Mouse (Mus musculus) hindbrain, embryonic 11.5 days (tissue): Measurements from ENCODE around the gene Pdk3. TPM values are rescaled to one million over a fixed set of nuclear protein-coding genes. Genes with fewer than 3 reads are reported as not detected.

Experiments
- ATAC-seq: fragments of 200-750 bp; cut with Nextera tagmentation; 2 replicates; pipeline ENCODE4 v1.8.0; 2017; ENCODE audit warnings: mild to moderate bottlenecking, moderate TSS enrichment, moderate library complexity; ENCODE audit not compliant: low FRiP score
- DNase-seq: peaks from one replicate; pipeline ENCODE4 v3.0.0-alpha.2; 2015; ENCODE audit warnings: low spot score
- H3K27ac ChIP-seq: fragments of 300-500 bp; sonication (generic); 2 replicates; pipeline ENCODE4 v1.5.1; 2014; ENCODE audit warnings: mild to moderate bottlenecking, low read depth, low read length
- H3K27me3 ChIP-seq: fragments of 300-500 bp; sonication (generic); 2 replicates; pipeline ENCODE4 v1.6.1; 2014; ENCODE audit warnings: mild to moderate bottlenecking, low read length, moderate library complexity, mixed read lengths; ENCODE audit not compliant: control insufficient read depth, insufficient read depth
- H3K36me3 ChIP-seq: fragments of 300-500 bp; sonication (generic); 2 replicates; pipeline ENCODE4 v1.6.1; 2014; ENCODE audit warnings: mild to moderate bottlenecking, low read length, moderate library complexity, mixed read lengths; ENCODE audit not compliant: control insufficient read depth, insufficient read depth
- H3K4me1 ChIP-seq: fragments of 300-500 bp; sonication (generic); replicated peaks from 2 replicates; pipeline ENCODE4 v1.6.1; 2014; ENCODE audit warnings: low read length, mixed read lengths; ENCODE audit not compliant: control insufficient read depth, insufficient read depth
- H3K4me2 ChIP-seq: fragments of 300-500 bp; sonication (generic); replicated peaks from 2 replicates; pipeline ENCODE4 v1.6.1; 2014; ENCODE audit warnings: mild to moderate bottlenecking, low read depth, low read length
- H3K4me3 ChIP-seq: fragments of 300-500 bp; sonication (generic); 2 replicates; pipeline ENCODE4 v1.5.1; 2014; ENCODE audit warnings: low read depth, low read length
- H3K9ac ChIP-seq: fragments of 300-500 bp; sonication (generic); 2 replicates; pipeline ENCODE4 v1.6.1; 2014; ENCODE audit warnings: low read depth, low read length
- H3K9me3 ChIP-seq: fragments of 300-500 bp; sonication (generic); 2 replicates; pipeline ENCODE4 v1.6.1; 2016; ENCODE audit warnings: low read length; ENCODE audit not compliant: control insufficient read depth
- WGBS: fragments of 180-500 bp; shearing (Covaris S2); extraction: QIAGEN DNeasy Blood & Tissue Kit; methylation state at CpG from one replicate; pipeline ENCODE4 v1.1.7; 2014; 5-methylcytosine and 5-hydroxymethylcytosine counted together
- polyA plus RNA-seq: library from polyadenylated mRNA; unstranded; fragments of >200 nt; fragmentation: Nextera tagmentation; extraction: Ambion mirVana; gene quantifications from 2 replicates; pipeline ENCODE4 v1.2.1, GENCODE M21; 2014

The Pdk3 gene
- polyA plus RNA-seq, 1 experiment from 2014 or later = 68.7 TPM

DNA sequence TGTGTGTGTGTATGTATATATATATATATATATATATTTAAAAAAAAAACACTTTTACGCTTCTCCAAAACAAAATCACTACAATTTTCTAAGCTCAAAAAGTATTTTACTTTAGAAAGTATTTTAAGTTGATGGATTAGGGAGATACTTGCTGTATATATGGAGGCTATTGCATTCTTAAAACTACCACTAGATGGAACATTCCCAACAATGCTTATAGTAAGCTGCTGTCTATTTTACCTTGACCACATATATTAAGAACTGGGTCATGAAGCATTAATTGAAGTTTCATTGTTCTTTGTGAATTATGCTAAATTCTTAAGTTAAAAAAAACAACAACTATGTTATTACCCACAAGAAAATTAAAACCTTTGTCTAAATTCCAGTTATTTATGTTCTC is 24.0 kb downstream of the Pdk3 start:
- no peak overlapping the region for H3K4me2 ChIP-seq
- no peak for ATAC-seq
- no peaks in the 10 kb centered on the region for H3K36me3 ChIP-seq
- H3K4me1 ChIP-seq = no peaks in the 10 kb centered on the region
- H3K27ac ChIP-seq = no peak overlapping the region
- H3K9me3 ChIP-seq = no peaks in the 10 kb centered on the region
- 100% methylated on average over 1 of the region's 1 CpGs for WGBS
- no peaks in the 10 kb centered on the region for H3K27me3 ChIP-seq
- H3K4me3 ChIP-seq = no peak overlapping the region
- no peak for DNase-seq
- H3K9ac ChIP-seq = no peak overlapping the region

DNA sequence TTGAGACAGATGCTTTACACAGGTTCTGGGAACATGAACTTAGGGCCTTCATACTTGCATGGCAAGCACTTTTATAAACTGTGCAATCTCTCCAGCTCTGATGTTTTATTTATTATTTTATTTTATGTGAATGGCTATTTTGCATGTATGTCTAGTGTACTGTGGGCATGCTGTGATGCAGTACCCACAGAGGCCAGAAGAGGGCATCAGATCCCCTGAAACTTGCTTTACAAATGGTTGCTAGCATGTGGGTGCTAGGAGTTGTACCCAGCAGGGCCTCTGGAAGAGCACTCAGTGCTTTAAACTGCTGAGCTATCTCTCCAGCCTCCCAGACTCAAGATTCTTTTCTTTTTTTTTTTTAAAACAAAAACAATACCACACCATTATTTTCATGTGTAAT is 38.8 kb downstream of the Pdk3 start:
- no peaks in the 10 kb centered on the region for H3K9me3 ChIP-seq
- H3K9ac ChIP-seq = no peak overlapping the region
- no peak for ATAC-seq
- H3K4me1 ChIP-seq = no peaks in the 10 kb centered on the region
- no peak overlapping the region for H3K4me3 ChIP-seq
- H3K4me2 ChIP-seq = no peak overlapping the region
- H3K36me3 ChIP-seq = no peaks in the 10 kb centered on the region
- no peak overlapping the region for H3K27ac ChIP-seq
- no peaks in the 10 kb centered on the region for H3K27me3 ChIP-seq
- peak; percentile 44 for DNase-seq

DNA sequence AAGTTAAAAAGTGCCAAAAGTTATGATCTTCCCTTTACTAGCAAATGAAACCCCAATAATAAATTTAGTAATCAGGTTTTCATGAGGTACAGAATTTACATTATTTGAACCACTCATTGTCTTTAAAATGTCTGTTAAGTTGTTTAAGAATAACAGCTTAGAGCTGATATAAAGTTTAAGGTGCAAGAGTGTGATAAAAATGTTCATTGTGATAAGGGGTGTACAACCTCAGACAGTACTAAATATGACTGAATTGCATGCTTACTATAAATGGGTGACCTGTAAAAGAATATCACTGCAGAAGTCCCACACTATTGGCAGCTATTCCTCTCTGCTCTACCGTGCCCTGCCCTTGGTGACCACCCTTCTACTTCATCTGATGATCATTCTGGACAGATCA is 42.4 kb downstream of the Pdk3 start:
- ATAC-seq = no peak

DNA sequence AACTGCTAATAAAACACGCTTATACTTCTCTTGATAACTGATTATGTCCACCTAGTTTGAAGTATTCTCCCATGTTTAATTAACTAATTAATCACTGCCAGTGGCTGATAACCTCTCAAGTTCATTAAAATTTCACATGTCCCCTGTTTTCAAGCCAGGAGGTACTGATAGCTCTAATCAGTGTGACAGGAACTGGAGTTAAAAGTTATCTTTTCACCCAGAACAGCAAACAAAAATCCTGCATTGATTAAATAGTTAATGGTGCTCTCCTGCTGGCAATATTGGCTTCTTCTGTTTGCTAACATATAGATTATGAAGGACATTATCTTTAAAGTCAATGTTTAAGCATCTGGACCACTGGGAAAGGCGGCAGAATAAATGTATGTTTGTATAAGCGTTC is 71.2 kb downstream of the Pdk3 start:
- Histone ChIP-seq H3K9ac (no peak overlapping the region), H3K4me2 (no peak overlapping the region), H3K27me3 (no peaks in the 10 kb centered on the region), H3K4me3 (no peak overlapping the region), H3K9me3 (no peaks in the 10 kb centered on the region), H3K27ac (no peak overlapping the region), H3K36me3 (no peaks in the 10 kb centered on the region), H3K4me1 (no peaks in the 10 kb centered on the region)
- 77% methylated on average over 3 of the region's 3 CpGs for WGBS
- no peak for DNase-seq
- ATAC-seq = no peak

More for the DNA sequence above, 42.4 kb downstream of the Pdk3 start:
- Histone ChIP-seq H3K27ac (no peak overlapping the region), H3K9ac (no peak overlapping the region), H3K4me3 (no peak overlapping the region), H3K4me2 (no peak overlapping the region), H3K9me3 (no peaks in the 10 kb centered on the region), H3K4me1 (no peaks in the 10 kb centered on the region), H3K27me3 (no peaks in the 10 kb centered on the region), H3K36me3 (no peaks in the 10 kb centered on the region)
- no peak for DNase-seq
- 71% methylated on average over 1 of the region's 1 CpGs for whole genome bisulfite sequencing

DNA sequence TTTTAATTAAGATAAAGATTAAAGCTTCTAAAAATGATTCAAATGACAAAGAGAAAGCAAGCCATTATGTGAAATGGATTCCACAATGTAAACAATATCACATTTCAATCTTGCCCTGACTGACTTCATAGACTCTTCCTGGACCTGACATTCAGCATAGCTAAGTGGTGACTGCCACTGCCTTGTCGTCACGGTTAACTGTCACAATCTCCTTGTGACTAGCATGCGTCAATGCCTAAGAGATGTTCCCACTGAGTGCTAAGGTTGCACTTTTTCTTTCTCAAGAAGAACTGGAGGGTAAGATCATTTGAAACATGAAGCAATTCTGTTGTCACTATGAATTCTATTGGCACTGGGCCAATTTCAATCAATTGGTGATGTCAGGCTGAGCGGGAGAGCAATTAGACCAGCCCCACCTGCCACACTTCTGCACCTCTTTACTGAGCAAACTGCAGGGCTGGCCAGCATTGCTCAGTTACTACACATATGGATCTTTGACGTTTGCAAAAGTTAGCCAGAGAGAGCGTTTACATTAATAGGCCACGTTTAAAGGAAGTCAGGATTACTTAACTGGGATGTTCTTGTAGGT is 75.0 kb downstream of the Pdk3 start:
- Histone ChIP-seq H3K9ac (no peak overlapping the region), H3K4me1 (no peaks in the 10 kb centered on the region), H3K27ac (no peak overlapping the region), H3K4me3 (no peak overlapping the region), H3K27me3 (no peaks in the 10 kb centered on the region), H3K9me3 (no peaks in the 10 kb centered on the region), H3K4me2 (no peak overlapping the region), H3K36me3 (no peaks in the 10 kb centered on the region)
- peak; percentile 2 for DNase-seq
- no peak for ATAC-seq
- WGBS = 83% methylated on average over 7 of the region's 7 CpGs

DNA sequence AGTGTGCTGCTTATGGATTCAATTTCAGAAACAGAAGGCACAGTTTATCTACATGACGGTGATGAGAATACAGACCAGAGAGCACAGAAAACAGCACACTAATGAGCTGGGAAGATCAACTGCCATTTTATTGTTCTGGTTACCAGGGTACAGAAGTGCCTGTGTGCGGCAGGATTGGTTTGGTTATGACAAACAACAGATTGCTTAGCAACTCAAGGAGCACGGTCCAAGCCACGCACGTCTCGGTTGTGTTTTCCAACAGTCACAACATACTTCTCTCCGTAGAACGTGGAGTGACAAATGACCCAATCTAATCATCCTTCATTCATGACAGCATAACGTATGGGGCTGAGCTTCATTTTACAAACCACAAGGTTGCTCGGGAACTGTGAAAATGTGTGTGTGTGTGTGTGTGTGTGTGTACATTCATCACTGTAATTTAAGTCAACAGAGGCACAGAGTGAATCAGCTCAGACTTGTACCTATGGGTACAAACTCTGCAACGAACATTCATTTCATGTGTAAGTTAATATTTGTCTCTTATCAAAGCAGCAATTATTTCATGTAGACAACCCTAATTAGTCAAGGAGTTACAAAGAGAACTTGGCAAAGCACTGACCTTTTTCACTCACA is 76.7 kb downstream of the Pdk3 start:
- no peak overlapping the region for H3K9ac ChIP-seq
- DNase-seq (no peak), ATAC-seq (peak; percentile 54)
- no peaks in the 10 kb centered on the region for H3K36me3 ChIP-seq
- H3K4me2 ChIP-seq = no peak overlapping the region
- H3K4me1 ChIP-seq = no peaks in the 10 kb centered on the region
- H3K4me3 ChIP-seq = no peak overlapping the region
- 69% methylated on average over 11 of the region's 11 CpGs for WGBS
- no peaks in the 10 kb centered on the region for H3K9me3 ChIP-seq
- H3K27ac ChIP-seq = no peak overlapping the region
- H3K27me3 ChIP-seq = no peaks in the 10 kb centered on the region

DNA sequence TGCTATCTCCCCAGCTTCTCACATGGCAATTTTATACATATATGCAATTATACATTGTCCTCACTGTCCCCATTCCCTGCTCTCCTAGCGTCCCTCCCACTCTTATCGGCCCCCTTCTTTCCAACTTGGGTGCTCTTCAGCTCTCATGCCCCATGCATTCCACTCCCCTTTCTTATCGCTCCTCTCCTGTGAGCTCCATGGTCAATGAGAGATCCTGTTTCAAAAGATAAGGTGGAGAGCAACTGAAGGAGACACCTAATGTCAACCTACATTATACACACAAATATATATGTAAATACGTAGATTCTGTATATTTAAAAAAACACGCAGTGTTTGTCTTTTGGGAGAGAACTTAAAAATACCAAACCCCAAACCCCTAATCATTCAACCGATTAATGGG is 81.4 kb downstream of the Pdk3 start:
- Histone ChIP-seq H3K4me2 (no peak overlapping the region), H3K4me3 (no peak overlapping the region), H3K27me3 (no peaks in the 10 kb centered on the region), H3K9me3 (no peaks in the 10 kb centered on the region), H3K4me1 (no peaks in the 10 kb centered on the region), H3K36me3 (no peaks in the 10 kb centered on the region), H3K27ac (no peak overlapping the region), H3K9ac (no peak overlapping the region)
- 89% methylated on average over 6 of the region's 6 CpGs for WGBS
- DNase-seq (no peak), ATAC-seq (no peak)

DNA sequence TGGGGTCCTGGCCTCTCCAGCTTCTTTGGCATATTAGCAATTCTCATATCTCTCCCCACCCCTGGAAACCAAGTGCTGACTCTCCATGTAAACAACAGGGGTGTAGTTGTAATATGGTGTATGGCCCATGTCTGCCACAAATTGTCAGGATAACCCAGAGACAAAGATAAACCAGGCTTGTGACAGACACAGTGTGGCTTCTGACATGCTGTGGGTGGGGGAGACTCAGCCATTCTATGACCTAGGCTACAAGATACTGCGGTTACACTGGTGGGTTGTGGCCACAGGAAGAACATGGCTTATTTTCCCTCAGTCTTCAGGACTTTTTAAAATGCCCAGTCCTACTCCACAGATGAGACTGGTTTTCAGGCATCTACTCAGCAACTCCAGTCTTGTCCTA is 82.8 kb downstream of the Pdk3 start:
- H3K9ac ChIP-seq = no peak overlapping the region
- no peak for DNase-seq
- no peak overlapping the region for H3K4me2 ChIP-seq
- H3K9me3 ChIP-seq = no peaks in the 10 kb centered on the region
- no peaks in the 10 kb centered on the region for H3K36me3 ChIP-seq
- ATAC-seq = no peak
- WGBS = 81% methylated on average over 1 of the region's 1 CpGs
- H3K4me3 ChIP-seq = no peak overlapping the region
- no peak overlapping the region for H3K27ac ChIP-seq
- H3K27me3 ChIP-seq = no peaks in the 10 kb centered on the region
- H3K4me1 ChIP-seq = no peaks in the 10 kb centered on the region

DNA sequence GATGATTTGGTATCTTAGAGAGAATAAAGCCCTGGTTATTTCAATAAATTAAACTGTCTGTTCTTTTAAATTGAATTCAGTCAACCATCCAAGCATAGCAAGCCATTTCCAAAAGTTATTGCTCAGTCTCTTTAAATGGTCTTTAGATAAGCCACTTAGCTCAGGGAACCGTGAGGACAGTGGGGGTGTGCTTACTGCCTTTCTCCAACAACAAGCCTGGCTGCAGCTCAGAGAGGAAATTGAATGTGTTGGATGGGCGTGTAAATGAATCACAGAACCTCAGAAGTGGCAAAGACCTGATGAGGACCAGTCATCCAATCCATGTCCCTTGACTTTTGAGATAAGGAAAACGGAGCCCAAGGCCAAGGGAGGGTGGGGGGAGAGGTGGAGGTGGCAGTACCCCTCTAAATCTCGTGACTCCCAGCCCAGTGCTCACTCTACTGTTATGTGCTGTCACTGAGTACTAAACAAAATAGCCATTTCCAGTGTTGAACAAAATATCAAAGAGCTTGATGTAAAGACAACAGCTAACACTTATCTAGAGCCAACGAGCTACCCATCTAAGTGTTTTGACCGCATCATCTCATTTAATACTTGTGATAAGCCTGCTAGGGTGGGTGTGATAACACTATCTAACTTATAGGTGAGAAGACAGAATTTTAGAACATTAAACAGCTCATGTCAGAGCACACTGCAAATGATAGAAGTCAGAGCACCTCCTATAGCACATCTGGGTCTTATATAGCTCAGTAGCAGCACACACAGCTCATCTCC is 98.8 kb downstream of the Pdk3 start:
- H3K4me1 ChIP-seq = no peaks in the 10 kb centered on the region
- no peaks in the 10 kb centered on the region for H3K36me3 ChIP-seq
- no peak overlapping the region for H3K4me2 ChIP-seq
- ATAC-seq (no peak), DNase-seq (no peak)
- H3K4me3 ChIP-seq = no peak overlapping the region
- H3K27me3 ChIP-seq = no peaks in the 10 kb centered on the region
- H3K9ac ChIP-seq = no peak overlapping the region
- no peaks in the 10 kb centered on the region for H3K9me3 ChIP-seq
- WGBS = 80% methylated on average over 6 of the region's 6 CpGs
- no peak overlapping the region for H3K27ac ChIP-seq
